Mouse (Mus musculus) erythroblast, embryonic 14.5 days (primary cell): ENCODE results near the gene Sec14l1. TPM values are rescaled to one million over a fixed set of nuclear protein-coding genes. Genes with fewer than 3 reads are reported as not detected.

Experiments
- H3K27me3 ChIP-seq: 2 replicates; pipeline ENCODE4 v1.6.1; 2012; ENCODE audit warnings: inconsistent platforms; ENCODE audit not compliant: control insufficient read depth
- H3K36me3 ChIP-seq: 2 replicates; pipeline ENCODE4 v1.6.1; 2012; ENCODE audit warnings: mild to moderate bottlenecking, inconsistent platforms; ENCODE audit not compliant: control insufficient read depth
- H3K4me1 ChIP-seq: 2 replicates; pipeline ENCODE4 v1.6.1; 2012; ENCODE audit warnings: inconsistent platforms; ENCODE audit not compliant: control insufficient read depth
- H3K4me3 ChIP-seq: replicated peaks from 2 replicates; pipeline ENCODE3; 2012; ENCODE audit warnings: moderate library complexity, mild to moderate bottlenecking, inconsistent platforms
- H3K9me3 ChIP-seq: 2 replicates; pipeline ENCODE4 v1.6.1; 2012; ENCODE audit warnings: low read length, inconsistent platforms, mixed read lengths; ENCODE audit not compliant: control insufficient read depth
- GATA1 ChIP-seq: IDR thresholded peaks from 2 replicates; pipeline ENCODE4 v1.6.1; 2012; ENCODE audit warnings: low read length, inconsistent platforms, mixed read lengths
- TAL1 ChIP-seq: IDR thresholded peaks from 3 replicates; pipeline ENCODE4 v1.6.1; 2012; ENCODE audit warnings: low read length, inconsistent platforms, mixed read lengths
- polyA plus RNA-seq: library from polyadenylated mRNA; stranded (reverse); fragments of >175 nt; gene quantifications from 2 replicates; pipeline ENCODE4 v1.2.3, GENCODE M21; 2012

Gene Sec14l1
- polyA plus RNA-seq, 1 experiment = 11.2 TPM

- Histone ChIP-seq H3K4me1 (peaks cover 15% of the 10 kb centered on the region), H3K4me3 (no peak overlapping the region), H3K36me3 (peaks cover 50% of the 10 kb centered on the region), H3K27me3 (no peaks in the 10 kb centered on the region), H3K9me3 (no peaks in the 10 kb centered on the region)
- TF ChIP-seq TAL1 = no peak
- TF ChIP-seq GATA1 = no peak
Measured at GRCm38 (mm10) chr11:117130888-117131287, 15.9 kb downstream of the Sec14l1 start.

- Histone ChIP-seq H3K4me3 (no peak overlapping the region), H3K36me3 (peaks cover 46% of the 10 kb centered on the region), H3K27me3 (no peaks in the 10 kb centered on the region), H3K4me1 (peaks cover 17% of the 10 kb centered on the region), H3K9me3 (no peaks in the 10 kb centered on the region)
- TF ChIP-seq GATA1 = no peak
- no peak for TF ChIP-seq TAL1
Measured at GRCm38 (mm10) chr11:117131450-117131849, 16.5 kb downstream of the Sec14l1 start.

GRCm38 (mm10) chr11:117134776-117135387, 19.9 kb downstream of the Sec14l1 start:
- Histone ChIP-seq H3K4me1 (peaks cover 30% of the 10 kb centered on the region), H3K36me3 (peaks cover 36% of the 10 kb centered on the region), H3K4me3 (no peak overlapping the region), H3K9me3 (no peaks in the 10 kb centered on the region), H3K27me3 (no peaks in the 10 kb centered on the region)
- TF ChIP-seq TAL1 (no peak), GATA1 (no peak)

- Histone ChIP-seq H3K27me3 (no peaks in the 10 kb centered on the region), H3K4me3 (no peak overlapping the region), H3K9me3 (no peaks in the 10 kb centered on the region), H3K4me1 (peaks cover 30% of the 10 kb centered on the region), H3K36me3 (peaks cover 32% of the 10 kb centered on the region)
- TF ChIP-seq TAL1 = no peak
- no peak for TF ChIP-seq GATA1
Measured at GRCm38 (mm10) chr11:117135457-117136290, 20.7 kb downstream of the Sec14l1 start.

- H3K4me1 ChIP-seq = peaks cover 30% of the 10 kb centered on the region
- TF ChIP-seq GATA1 (no peak), TAL1 (no peak)
- H3K36me3 ChIP-seq = peaks cover 38% of the 10 kb centered on the region
Measured at GRCm38 (mm10) chr11:117136880-117137279, 21.9 kb downstream of the Sec14l1 start.

GRCm38 (mm10) chr11:117138213-117138761, 23.3 kb downstream of the Sec14l1 start:
- Histone ChIP-seq H3K4me3 (no peak overlapping the region), H3K27me3 (no peaks in the 10 kb centered on the region), H3K9me3 (no peaks in the 10 kb centered on the region), H3K4me1 (peaks cover 30% of the 10 kb centered on the region), H3K36me3 (peaks cover 49% of the 10 kb centered on the region)
- TF ChIP-seq GATA1 (no peak), TAL1 (no peak)

More at GRCm38 (mm10) chr11:117136880-117137279, 21.9 kb downstream of the Sec14l1 start:
- H3K27me3 ChIP-seq = no peaks in the 10 kb centered on the region
- H3K4me3 ChIP-seq = no peak overlapping the region
- no peaks in the 10 kb centered on the region for H3K9me3 ChIP-seq

GRCm38 (mm10) chr11:117138795-117139463, 24.0 kb downstream of the Sec14l1 start:
- TF ChIP-seq GATA1 = no peak
- no peak for TF ChIP-seq TAL1
- no peak overlapping the region for H3K4me3 ChIP-seq
- no peaks in the 10 kb centered on the region for H3K27me3 ChIP-seq
- no peaks in the 10 kb centered on the region for H3K9me3 ChIP-seq
- peaks cover 30% of the 10 kb centered on the region for H3K4me1 ChIP-seq
- H3K36me3 ChIP-seq = peaks cover 56% of the 10 kb centered on the region

- no peaks in the 10 kb centered on the region for H3K27me3 ChIP-seq
- TF ChIP-seq GATA1 (no peak), TAL1 (no peak)
- no peaks in the 10 kb centered on the region for H3K9me3 ChIP-seq
- peaks cover 19% of the 10 kb centered on the region for H3K4me1 ChIP-seq
- H3K36me3 ChIP-seq = peaks cover 75% of the 10 kb centered on the region
- no peak overlapping the region for H3K4me3 ChIP-seq
Measured at GRCm38 (mm10) chr11:117141376-117142001, 26.5 kb downstream of the Sec14l1 start.

GRCm38 (mm10) chr11:117142507-117142906, 27.5 kb downstream of the Sec14l1 start:
- TF ChIP-seq TAL1 (no peak), GATA1 (no peak)
- H3K36me3 ChIP-seq = peaks cover 81% of the 10 kb centered on the region
- H3K9me3 ChIP-seq = no peaks in the 10 kb centered on the region
- no peak overlapping the region for H3K4me3 ChIP-seq
- H3K27me3 ChIP-seq = no peaks in the 10 kb centered on the region
- H3K4me1 ChIP-seq = peaks cover 13% of the 10 kb centered on the region
